Mouse (Mus musculus) midbrain, embryonic 13.5 days (tissue): ENCODE results near the gene Mum1l1. TPM values are rescaled to one million over a fixed set of nuclear protein-coding genes. Genes with fewer than 3 reads are reported as not detected.

ENCODE experiments used
- ATAC-seq: fragments of 200-750 bp; cut with Nextera tagmentation; 2 replicates; pipeline ENCODE4 v1.8.0; 2017; ENCODE audit warnings: mild to moderate bottlenecking, moderate TSS enrichment, moderate library complexity
- H3K27ac ChIP-seq: fragments of 300-500 bp; sonication (generic); 2 replicates; pipeline ENCODE4 v1.5.1; 2015; ENCODE audit warnings: inconsistent platforms, mild to moderate bottlenecking, moderate library complexity
- H3K27me3 ChIP-seq: fragments of 300-500 bp; sonication (generic); 2 replicates; pipeline ENCODE4 v1.6.1; 2015; ENCODE audit warnings: mild to moderate bottlenecking, inconsistent platforms
- H3K36me3 ChIP-seq: fragments of 300-500 bp; sonication (generic); 2 replicates; pipeline ENCODE4 v1.6.1; 2015; ENCODE audit warnings: mild to moderate bottlenecking, inconsistent platforms
- H3K4me1 ChIP-seq: fragments of 300-500 bp; sonication (generic); replicated peaks from 2 replicates; pipeline ENCODE4 v1.6.1; 2015; ENCODE audit warnings: inconsistent platforms
- H3K4me2 ChIP-seq: fragments of 300-500 bp; sonication (generic); replicated peaks from 2 replicates; pipeline ENCODE4 v1.6.1; 2015; ENCODE audit warnings: moderate library complexity, mild to moderate bottlenecking, inconsistent platforms
- H3K4me3 ChIP-seq: fragments of 300-500 bp; sonication (generic); replicated peaks from 2 replicates; pipeline ENCODE4 v1.5.1; 2015; ENCODE audit warnings: mild to moderate bottlenecking, inconsistent platforms
- H3K9ac ChIP-seq: fragments of 300-500 bp; sonication (generic); replicated peaks from 2 replicates; pipeline ENCODE4 v1.6.1; 2015; ENCODE audit warnings: mild to moderate bottlenecking, inconsistent platforms
- H3K9me3 ChIP-seq: fragments of 300-500 bp; sonication (generic); 2 replicates; pipeline ENCODE4 v1.6.1; 2016; ENCODE audit warnings: mild to moderate bottlenecking, inconsistent platforms
- WGBS: fragments of 180-500 bp; shearing (Covaris S2); methylation state at CpG from one replicate; pipeline ENCODE4 v1.1.7; 2015; 5-methylcytosine and 5-hydroxymethylcytosine counted together
- polyA plus RNA-seq: library from polyadenylated mRNA; unstranded; fragments of >200 nt; fragmentation: Nextera tagmentation; extraction: Ambion mirVana; gene quantifications from 2 replicates; pipeline ENCODE4 v1.2.1, GENCODE M21; 2015

Mum1l1 gene
- polyA plus RNA-seq, 1 experiment from 2014 or later = 7.5 TPM

DNA sequence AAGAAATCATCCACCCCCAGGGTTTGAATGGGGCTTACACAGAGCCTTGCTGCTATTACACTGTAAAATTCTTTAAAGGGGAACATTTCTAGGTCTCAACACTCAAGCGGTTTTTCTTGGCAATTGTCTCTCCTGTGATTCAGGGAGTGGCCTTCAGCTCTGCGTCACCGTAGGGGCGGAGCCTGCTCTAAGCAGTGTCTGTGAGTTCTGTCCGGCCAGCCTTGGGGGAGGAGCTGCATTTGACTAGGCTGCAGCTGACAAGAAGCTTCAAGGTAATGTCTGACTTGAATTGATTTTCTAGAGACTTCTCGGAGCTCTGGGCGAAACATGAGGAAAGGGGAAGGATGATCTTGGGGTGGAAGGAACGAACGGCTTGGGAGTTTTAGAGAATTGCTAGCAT is 21.3 kb downstream of the Mum1l1 start:
- Histone ChIP-seq H3K4me3 (peak overlapping the region; percentile 14; the same call in 1 of the 2 replicates), H3K27ac (no peak overlapping the region), H3K4me1 (no peaks in the 10 kb centered on the region), H3K9me3 (no peaks in the 10 kb centered on the region; the same call in 1 of the 2 replicates), H3K9ac (no peak overlapping the region), H3K4me2 (peak overlapping the region; percentile 22), H3K27me3 (no peaks in the 10 kb centered on the region), H3K36me3 (0 out of 2 replicates have a peak, but pooled peaks cover 3% of the 10 kb centered on the region)
- peak; percentile 91 for ATAC-seq
- WGBS = 33% methylated on average over 9 of the region's 9 CpGs

DNA sequence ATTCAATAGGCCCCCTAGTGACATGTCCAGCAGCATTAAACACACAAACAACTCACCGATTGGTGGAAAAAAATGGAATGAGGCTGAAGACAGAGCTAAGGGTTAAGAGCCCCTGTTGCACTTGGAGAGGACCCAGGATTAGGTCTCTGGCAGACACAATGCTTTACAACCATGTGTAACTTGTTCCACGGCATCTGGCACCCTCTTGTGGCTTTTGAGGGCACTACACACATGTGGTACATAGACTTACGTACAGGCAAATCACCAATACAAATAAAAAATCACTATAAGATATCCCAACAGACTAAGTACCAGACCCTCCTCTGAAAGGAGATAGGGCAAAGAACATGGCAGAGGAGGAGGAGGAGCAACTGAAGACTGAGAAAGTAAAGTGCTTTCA is 37.5 kb downstream of the Mum1l1 start:
- Histone ChIP-seq H3K4me2 (no peak overlapping the region), H3K27me3 (no peaks in the 10 kb centered on the region; the same call in 1 of the 2 replicates), H3K9me3 (no peaks in the 10 kb centered on the region), H3K4me1 (no peaks in the 10 kb centered on the region), H3K9ac (no peak overlapping the region), H3K27ac (no peak overlapping the region), H3K4me3 (no peak overlapping the region), H3K36me3 (no peaks in the 10 kb centered on the region)
- WGBS = 69% methylated on average over 3 of the region's 3 CpGs
- ATAC-seq = no peak

DNA sequence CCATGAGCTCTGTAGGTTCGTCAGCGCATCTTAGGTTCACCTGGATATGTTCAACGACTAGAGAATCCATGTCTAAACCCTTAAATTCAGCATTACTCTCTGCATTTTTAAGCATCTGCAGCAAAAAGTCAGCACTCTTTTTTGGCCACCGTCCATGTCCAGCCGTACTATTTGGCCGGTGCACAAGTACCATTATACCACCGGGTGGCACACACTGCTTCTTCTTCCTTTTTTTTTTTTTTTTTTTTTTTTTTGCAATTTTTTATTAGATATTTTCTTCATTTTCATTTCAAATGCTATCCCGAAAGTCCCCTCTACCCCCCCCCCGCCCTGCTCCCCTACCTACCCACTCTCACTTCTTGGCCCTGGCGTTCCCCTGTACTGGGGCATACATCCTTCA is 47.2 kb downstream of the Mum1l1 start:
- Histone ChIP-seq H3K9ac (no peak overlapping the region), H3K4me2 (no peak overlapping the region), H3K4me1 (no peaks in the 10 kb centered on the region), H3K36me3 (no peaks in the 10 kb centered on the region), H3K27ac (no peak overlapping the region), H3K9me3 (no peaks in the 10 kb centered on the region), H3K27me3 (no peaks in the 10 kb centered on the region; the same call in 1 of the 2 replicates), H3K4me3 (no peak overlapping the region)
- WGBS = 91% methylated on average over 10 of the region's 10 CpGs
- no peak for ATAC-seq

DNA sequence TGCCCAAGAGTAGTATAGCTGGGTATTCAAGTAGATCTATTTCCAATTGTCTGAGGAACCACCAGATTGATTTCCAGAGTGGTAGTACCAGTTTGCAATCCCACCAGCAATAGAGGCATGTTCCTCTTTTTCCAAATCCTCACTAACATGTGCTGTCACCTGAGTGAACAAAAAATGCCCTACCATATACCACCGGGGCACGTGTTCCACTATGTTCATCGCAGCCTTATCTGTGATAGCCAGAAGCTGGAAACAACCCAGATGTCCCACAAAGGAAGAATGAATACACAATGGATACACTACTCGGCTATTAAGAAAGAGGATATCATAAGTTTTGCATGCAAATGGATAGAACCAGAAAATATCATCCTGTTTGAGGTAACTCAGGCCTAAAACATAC is 72.1 kb downstream of the Mum1l1 start:
- no peak for ATAC-seq
- H3K9me3 ChIP-seq = no peaks in the 10 kb centered on the region
- H3K27ac ChIP-seq = no peak overlapping the region
- no peak overlapping the region for H3K9ac ChIP-seq
- H3K4me1 ChIP-seq = no peaks in the 10 kb centered on the region
- no peak overlapping the region for H3K4me3 ChIP-seq
- no peak overlapping the region for H3K4me2 ChIP-seq
- no peaks in the 10 kb centered on the region for H3K27me3 ChIP-seq
- 88% methylated on average over 4 of the region's 4 CpGs for WGBS
- H3K36me3 ChIP-seq = no peaks in the 10 kb centered on the region

Other genes with a start within 250 kb of the Mum1l1 start
- not detected in 2 replicates for gene Serpina7, start 124.8 kb upstream of the Mum1l1 start, polyA plus RNA-seq
- not detected in 2 replicates for gene 4930513O06Rik, start 123.8 kb upstream of the Mum1l1 start, polyA plus RNA-seq
- not detected in 2 replicates for gene 4933428M09Rik, start 30.8 kb upstream of the Mum1l1 start, polyA plus RNA-seq
- gene Trap1a, start 123.6 kb downstream of the Mum1l1 start, polyA plus RNA-seq = not detected in 2 replicates